Mouse (Mus musculus) cerebellum, postnatal 36 days (tissue): Measurements from ENCODE around the gene Camp.
"Not testable (repeated sequence)": the region's sequence is repeated elsewhere in the genome, so short reads cannot be mapped to it uniquely, and the experiment has no call there.

ENCODE experiments used
- DNase-seq, 2 experiments: peaks; one replicate each; pipeline ENCODE4 v3.0.0; 2021 to 2022; ENCODE audit warnings: mixed read lengths in 2 of 2

The Camp gene

DNA sequence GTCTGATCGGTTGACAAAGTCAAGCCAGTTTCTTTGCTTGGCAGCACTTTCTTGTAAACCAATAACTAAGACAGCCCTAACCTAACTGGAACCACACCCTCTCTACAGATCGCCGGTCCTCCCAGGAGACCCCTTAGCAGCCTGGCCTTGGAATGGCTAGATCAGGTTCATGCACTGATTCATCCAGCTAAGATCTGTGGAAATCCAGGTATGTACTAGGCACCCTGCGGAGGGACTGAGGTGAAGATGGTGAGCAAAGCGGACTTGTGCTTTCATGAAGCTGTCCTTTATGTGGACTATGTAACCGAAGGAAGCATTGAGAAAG, 16.4 kb downstream of the Camp start:
- DNase-seq: no peak

DNA sequence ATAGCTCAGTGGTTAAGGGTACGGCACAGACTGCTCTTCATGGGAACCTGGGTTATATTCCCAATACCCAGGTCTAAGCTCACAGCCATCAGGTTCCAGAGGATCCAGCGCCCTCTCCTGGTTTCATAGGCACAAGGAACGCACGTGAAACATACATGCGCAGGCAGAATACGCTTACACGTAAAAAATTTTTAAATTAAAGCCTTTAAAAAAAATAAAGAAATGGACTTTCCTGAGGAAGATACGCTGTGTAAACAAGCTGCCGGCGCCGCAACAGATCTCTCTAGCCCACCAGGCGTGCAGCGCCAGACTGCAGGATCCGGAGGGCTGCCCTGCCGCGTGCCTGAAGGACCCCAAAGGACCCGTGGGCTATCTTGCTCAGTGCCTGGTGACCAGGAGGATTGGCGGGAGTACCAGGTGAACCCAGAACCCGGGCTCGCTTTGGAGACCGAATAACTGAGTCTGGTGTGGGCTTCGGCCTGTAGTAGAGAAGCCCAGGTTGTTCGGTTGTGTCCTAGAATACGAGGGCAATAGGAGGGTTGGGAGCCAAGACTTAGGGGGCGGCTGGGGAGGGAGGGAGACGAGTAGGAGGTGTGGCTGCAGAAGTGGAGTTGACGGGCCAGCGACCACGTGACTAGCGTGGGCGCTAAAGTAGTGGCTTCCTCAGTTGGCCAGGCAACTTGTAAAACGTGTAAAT, 16.9 kb downstream of the Camp start, which contains the start of gene Nme6:
Gene Nme6 (plus strand): TSS at position 359 of the 697 bp plus-strand sequence.
- DNase-seq: peak; percentile 88 to 89

DNA sequence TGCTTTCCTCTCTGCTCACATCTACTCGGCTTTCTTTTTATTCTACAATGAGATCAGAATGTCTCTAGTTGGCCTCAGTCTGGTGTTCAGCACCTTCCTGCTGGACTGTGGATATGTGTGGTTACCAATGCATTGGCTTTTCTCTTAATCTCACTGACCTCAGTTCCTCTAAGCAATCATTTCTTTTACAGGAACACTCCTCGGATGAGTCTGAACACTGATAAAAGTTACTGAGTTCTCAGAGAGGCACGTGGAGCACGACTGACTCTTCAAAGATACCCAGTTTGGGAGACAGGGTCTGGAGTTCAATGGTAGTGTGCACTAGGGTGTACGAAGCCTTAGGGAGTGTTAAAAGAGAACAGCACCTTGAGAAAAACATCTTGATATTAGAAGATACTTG, 23.2 kb downstream of the Camp start:
- no peak for DNase-seq

DNA sequence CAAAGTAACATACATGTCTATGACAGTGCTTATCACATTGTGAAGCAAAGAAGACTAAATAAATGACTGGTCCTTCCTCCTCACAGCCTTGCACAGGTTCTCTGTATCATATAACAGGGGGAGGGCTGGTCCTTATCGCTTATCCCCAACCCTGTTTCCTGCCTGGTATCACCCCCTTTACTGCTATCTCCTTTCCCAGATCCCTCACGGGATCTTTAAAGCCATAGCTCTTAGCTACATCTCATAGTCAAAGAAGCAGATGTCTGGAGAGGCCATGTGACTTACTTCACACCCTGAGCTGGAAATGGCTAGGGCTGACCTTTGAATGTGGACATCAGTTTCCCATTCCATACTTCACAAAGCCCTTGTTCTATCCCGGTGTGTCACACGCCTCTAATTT, 23.7 kb downstream of the Camp start:
- no peak for DNase-seq

DNA sequence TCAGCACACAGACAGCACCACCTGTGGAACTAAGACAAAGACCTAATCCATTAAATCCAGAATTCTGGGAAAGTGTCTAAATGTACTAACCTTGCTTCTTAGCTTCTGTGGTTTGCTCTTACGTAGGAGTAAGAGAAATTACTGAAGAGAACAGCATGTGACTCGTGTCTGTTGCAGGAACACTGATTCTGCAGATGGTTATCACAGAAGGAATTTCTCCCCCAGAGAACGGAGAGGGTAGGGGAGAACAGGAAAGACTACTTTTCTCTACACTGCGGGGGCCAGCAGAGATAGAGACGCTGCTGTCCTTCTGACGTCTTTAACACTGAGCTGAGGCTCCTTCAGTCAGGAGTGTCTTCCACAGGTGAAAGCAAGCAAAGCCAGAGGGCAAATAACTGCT, 33.1 kb downstream of the Camp start:
- no peak for DNase-seq

DNA sequence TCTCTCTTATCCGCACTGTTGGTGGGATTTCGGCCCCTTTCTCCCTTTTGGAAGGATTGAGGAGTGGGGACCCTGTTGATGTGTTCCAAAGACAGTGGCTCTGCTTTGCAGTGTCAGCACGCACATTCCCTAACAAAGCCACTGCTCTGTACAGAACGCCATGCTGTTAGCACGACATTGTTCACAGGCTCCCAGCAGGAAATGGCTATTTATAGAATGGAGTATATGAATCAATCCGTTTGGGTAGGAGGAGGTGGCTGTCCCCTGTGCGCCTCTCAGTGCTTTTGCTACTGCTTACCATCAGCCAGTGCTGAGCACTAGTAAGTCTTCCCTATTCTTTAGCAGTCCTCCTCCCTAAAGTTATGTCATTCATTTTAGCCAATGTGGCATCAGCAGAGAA, 36.0 kb downstream of the Camp start:
- DNase-seq: peak in 1 of 2 experiments; percentile 3

DNA sequence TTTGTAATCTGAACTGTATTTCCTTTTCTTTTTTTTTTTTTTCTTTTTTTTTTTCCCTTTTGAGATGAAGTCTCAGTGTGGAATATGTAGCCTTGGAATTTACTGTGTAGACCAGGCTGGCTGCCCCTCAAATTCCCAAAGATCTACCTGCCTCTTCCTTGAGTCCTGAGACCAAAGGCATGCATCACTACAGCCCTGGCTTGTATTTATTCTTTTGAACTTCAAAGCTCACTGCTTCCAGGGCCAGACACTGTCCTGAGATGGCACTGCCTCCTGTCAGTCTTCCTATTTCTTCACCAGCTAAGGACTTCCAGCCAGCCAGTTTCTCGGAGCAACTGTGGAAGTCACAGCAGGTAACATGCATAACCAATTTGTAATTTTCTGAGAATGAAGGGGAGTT, 37.4 kb downstream of the Camp start, which contains the start of gene Spink8:
Gene Spink8 (plus strand): TSS at position 301 of the 400 bp plus-strand sequence.
- DNase-seq: no peak

DNA sequence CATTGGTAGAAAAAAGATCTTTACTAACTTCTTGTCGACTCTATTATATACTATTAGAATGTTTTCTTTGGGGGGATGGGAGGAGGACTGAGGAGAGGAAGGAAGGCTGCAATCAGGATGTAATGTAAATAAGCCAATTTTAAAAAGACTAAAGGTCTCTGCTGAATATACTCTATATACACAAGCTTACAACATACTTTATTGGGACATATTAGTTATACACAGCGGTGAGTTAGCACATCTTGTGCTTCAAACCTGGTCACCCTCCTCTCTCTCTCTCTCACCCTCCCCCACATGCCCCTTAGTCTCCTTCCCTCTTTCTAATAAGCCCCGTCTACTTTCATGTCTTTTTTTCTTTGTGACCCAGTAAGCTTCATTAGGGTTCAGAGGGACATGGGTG, 41.5 kb downstream of the Camp start:
- DNase-seq: no peak

DNA sequence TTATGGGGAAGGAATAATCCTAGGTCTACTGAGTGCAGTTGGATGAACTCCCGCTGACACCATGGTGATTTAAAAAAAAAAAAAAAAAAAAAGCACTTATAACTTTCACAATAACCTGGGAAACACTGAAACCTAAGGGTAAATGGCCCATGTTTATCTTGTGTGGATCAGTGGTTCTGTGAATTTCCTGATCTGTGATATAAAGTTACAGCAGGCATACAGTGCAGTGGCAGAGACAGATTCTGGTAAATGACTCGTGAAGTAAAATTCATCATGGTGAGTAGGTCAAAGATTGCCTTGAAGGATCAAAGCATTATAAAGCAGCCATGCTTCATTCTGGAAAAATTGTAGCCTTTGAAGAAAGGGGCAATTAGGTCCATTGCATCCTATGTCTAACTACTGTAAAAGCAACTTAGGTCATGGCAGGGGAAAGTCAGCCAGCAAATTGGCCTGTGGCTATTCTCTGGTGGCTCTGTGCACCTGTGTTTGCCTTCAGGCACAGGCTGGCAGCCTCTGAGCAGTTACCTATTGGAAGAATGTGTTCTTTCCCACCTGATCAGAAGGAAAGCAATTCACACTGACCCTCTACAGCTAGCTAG, 42.6 kb downstream of the Camp start:
- no peak for DNase-seq

DNA sequence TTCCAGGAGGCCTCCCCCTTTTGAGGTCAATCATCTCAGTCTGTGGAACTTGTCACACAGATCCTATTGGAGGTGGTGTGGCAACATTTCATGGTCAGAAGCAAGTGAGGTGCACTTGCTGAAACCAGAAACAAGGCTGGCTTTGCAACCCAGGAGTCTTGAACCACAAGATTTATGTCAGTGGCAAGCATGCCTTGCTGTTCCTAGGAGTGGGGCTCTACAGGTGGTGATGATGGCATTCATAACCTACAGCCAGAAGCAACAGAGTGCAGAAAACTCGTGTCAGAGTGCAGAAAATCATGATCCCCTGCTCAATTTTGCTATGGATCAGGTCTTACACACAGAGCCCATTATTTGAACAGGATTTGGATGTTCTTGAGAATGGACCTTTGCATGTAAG, 43.2 kb downstream of the Camp start:
- DNase-seq: no peak

DNA sequence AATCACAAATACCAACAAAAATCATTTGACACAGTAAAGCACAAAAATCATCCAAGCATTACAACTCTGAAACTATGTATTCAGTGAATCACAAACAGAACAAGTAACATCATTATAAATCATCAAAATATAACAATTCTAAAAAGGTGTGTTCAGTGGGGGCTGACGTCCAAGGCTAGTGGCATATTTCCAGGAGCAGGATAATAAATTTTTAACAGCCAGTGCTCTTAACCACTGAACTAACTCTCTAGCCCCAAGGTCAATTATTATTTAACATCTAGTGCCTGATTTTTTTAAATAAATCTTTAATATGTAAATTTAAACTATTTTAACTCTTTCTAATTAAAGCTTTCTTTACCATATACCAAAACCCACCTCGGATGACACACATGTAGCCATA, 43.8 kb downstream of the Camp start:
- not testable (repeated sequence) for DNase-seq

DNA sequence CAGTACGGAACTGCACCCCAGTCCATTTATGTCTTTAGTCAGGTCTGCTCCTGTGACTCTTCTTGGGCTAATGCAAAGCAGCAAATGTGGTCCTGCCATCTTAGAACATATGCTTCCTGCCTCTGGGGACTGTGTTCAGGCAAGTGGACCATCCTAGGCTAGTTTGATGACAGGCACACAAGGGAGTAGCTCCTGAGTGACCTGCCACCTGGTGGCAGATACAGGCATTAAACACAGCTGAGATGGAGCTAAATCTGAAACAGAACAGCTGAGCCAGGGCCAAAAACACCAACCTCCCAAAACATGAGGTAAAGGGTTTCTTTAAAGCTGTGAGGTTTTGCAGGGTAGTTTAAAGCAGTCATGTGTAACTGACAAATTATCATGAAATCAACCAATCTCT, 51.4 kb downstream of the Camp start:
- DNase-seq: no peak
